Mouse (Mus musculus) heart, postnatal 0 days (tissue): Measurements from ENCODE around the gene Tpte.

Source experiments
- CTCF ChIP-seq: IDR thresholded peaks from 2 replicates; pipeline ENCODE4 v1.5.1; 2016; ENCODE audit warnings: antibody characterized with exemption, control low read depth, low read depth
- EP300 ChIP-seq: IDR thresholded peaks from 2 replicates; pipeline ENCODE4 v1.6.1; 2016; ENCODE audit warnings: antibody characterized with exemption, low read depth

- TF ChIP-seq CTCF (no peak), EP300 (no peak)
These were observed 8.6 kb upstream of the Tpte start for GRCm38 (mm10) chr8:22274641-22275040.
